Mouse (Mus musculus) ES-Bruce4 (cell line): ENCODE results near the gene Mcoln3. TPM values are rescaled to one million over a fixed set of nuclear protein-coding genes. Genes with fewer than 3 reads are reported as not detected.

Experiments
- H3K27ac ChIP-seq: 2 replicates; pipeline ENCODE4 v1.5.1; 2012; ENCODE audit warnings: low read length, inconsistent platforms; ENCODE audit not compliant: insufficient read depth
- H3K27me3 ChIP-seq: 2 replicates; pipeline ENCODE4 v1.6.1; 2012; ENCODE audit warnings: mild to moderate bottlenecking, low read length, inconsistent platforms; ENCODE audit not compliant: control insufficient read depth, poor library complexity, insufficient read depth, severe bottlenecking
- H3K36me3 ChIP-seq: 2 replicates; pipeline ENCODE4 v1.6.1; 2012; ENCODE audit warnings: inconsistent platforms, mild to moderate bottlenecking, low read length, moderate library complexity; ENCODE audit not compliant: control insufficient read depth, poor library complexity, insufficient read depth, severe bottlenecking
- H3K4me1 ChIP-seq: one replicate; pipeline ENCODE4 v1.8.1; 2011; ENCODE audit warnings: low read length; ENCODE audit not compliant: control insufficient read depth, insufficient read depth
- H3K4me3 ChIP-seq: 2 replicates; pipeline ENCODE4 v1.5.1; 2011; ENCODE audit warnings: low read depth, mild to moderate bottlenecking, low read length
- H3K9ac ChIP-seq: 2 replicates; pipeline ENCODE4 v1.6.1; 2012; ENCODE audit warnings: low read depth, mild to moderate bottlenecking, inconsistent platforms; ENCODE audit not compliant: poor library complexity, severe bottlenecking
- H3K9me3 ChIP-seq: replicated peaks from 2 replicates; pipeline ENCODE4 v1.6.1; 2012; ENCODE audit warnings: mild to moderate bottlenecking, low read length, inconsistent platforms; ENCODE audit not compliant: control insufficient read depth, poor library complexity, insufficient read depth, severe bottlenecking
- CTCF ChIP-seq: IDR thresholded peaks from one replicate; pipeline ENCODE4 v1.8.1; 2011; ENCODE audit warnings: low read depth, low read length
- EP300 ChIP-seq: IDR thresholded peaks from 2 replicates; pipeline ENCODE4 v1.6.1; 2011; ENCODE audit warnings: low read depth, low read length; ENCODE audit not compliant: insufficient read depth
- POLR2A ChIP-seq: IDR thresholded peaks from one replicate; pipeline ENCODE4 v1.8.1; 2011; ENCODE audit warnings: low read length; ENCODE audit not compliant: insufficient read depth
- polyA plus RNA-seq: library from polyadenylated mRNA; stranded (reverse); fragments of >200 nt; gene quantifications from 2 replicates; pipeline ENCODE4 v1.2.4, GENCODE M21; 2011; ENCODE audit warnings: low read depth; ENCODE audit not compliant: missing spikeins, insufficient read depth, insufficient read length

The Mcoln3 gene
- polyA plus RNA-seq, 1 experiment = 13.1 TPM

DNA sequence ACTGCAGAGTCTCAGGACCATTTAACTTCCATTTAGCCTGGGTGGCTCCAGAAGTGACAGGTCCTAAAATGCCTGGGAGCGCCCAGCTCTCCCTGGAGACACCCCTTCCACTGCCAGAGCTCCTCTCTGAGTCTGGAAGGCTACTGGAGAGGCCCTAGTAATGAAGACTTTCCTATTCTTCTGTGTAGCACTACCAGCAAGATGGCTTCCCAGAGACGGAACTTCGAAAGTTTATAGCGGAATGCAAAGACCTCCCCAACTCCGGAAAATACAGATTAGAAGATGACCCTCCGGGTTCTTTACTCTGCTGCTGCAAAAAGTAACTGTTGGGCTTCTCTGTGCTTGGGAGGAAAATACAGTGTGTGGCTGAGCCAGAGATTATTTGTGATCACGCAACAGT is 23.0 kb downstream of the Mcoln3 start:
- H3K9ac ChIP-seq = no peak overlapping the region
- H3K9me3 ChIP-seq = no peaks in the 10 kb centered on the region
- H3K4me3 ChIP-seq = no peak overlapping the region
- H3K27ac ChIP-seq = no peak overlapping the region
- no peaks in the 10 kb centered on the region for H3K36me3 ChIP-seq
- no peaks in the 10 kb centered on the region for H3K4me1 ChIP-seq
- no peaks in the 10 kb centered on the region for H3K27me3 ChIP-seq
- TF ChIP-seq CTCF = no peak
- no peak for TF ChIP-seq EP300
- no peak for TF ChIP-seq POLR2A

DNA sequence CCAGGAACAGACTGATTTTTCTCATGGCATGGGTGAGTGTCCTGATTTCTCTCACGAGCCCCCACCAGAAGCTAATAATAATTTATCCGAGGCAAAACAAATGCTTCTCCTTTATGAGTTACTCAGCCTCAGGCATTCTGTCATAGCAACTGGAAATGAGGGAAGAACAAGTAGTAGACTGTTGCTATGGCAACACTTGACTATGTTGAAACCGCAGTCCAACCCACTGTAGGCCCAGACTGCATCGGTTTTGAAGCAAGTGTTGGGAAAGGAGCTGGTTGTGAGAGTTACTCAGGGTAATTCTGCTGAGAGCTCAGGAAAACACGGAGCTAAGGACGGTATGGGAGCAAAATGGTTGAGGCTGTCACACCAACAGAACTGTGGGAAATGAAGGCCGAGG is 25.3 kb downstream of the Mcoln3 start:
- no peak for TF ChIP-seq POLR2A
- TF ChIP-seq CTCF = no peak
- TF ChIP-seq EP300 = no peak
- Histone ChIP-seq H3K9me3 (no peaks in the 10 kb centered on the region), H3K4me3 (no peak overlapping the region), H3K27me3 (no peaks in the 10 kb centered on the region), H3K9ac (no peak overlapping the region), H3K27ac (no peak overlapping the region), H3K36me3 (no peaks in the 10 kb centered on the region), H3K4me1 (no peaks in the 10 kb centered on the region)

DNA sequence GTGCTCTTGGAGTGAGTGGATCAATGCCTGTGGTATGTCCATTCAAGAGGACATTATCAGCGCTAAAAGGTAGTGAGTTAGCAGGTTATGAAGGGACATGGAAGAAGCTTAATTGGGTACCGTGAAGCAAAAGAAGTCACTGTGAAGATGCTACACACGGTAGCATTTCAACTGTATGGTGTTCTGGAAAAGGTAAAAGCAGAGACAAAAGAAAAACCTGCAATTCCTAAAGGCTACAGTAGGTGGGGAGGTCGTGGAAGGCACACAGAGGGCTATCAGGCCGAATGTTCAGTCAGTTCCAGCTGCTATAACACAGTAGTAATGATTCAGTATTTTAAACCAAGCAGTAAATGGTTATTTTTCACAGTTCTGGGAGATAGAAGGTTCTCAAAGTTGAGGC is 28.3 kb downstream of the Mcoln3 start:
- H3K9me3 ChIP-seq = no peaks in the 10 kb centered on the region
- no peaks in the 10 kb centered on the region for H3K27me3 ChIP-seq
- H3K27ac ChIP-seq = no peak overlapping the region
- no peaks in the 10 kb centered on the region for H3K4me1 ChIP-seq
- H3K36me3 ChIP-seq = no peaks in the 10 kb centered on the region
- peak; percentile 9 for TF ChIP-seq CTCF
- no peak for TF ChIP-seq EP300
- no peak for TF ChIP-seq POLR2A
- no peak overlapping the region for H3K4me3 ChIP-seq
- H3K9ac ChIP-seq = no peak overlapping the region

GRCm38 (mm10) chr3:146146131-146146530 is 28.9 kb downstream of the Mcoln3 start:
- H3K27ac ChIP-seq = no peak overlapping the region
- H3K9me3 ChIP-seq = no peaks in the 10 kb centered on the region
- TF ChIP-seq EP300 = no peak
- no peak for TF ChIP-seq POLR2A
- TF ChIP-seq CTCF = no peak
- H3K4me3 ChIP-seq = no peak overlapping the region
- no peak overlapping the region for H3K9ac ChIP-seq
- H3K27me3 ChIP-seq = no peaks in the 10 kb centered on the region
- H3K36me3 ChIP-seq = no peaks in the 10 kb centered on the region
- H3K4me1 ChIP-seq = no peaks in the 10 kb centered on the region

DNA sequence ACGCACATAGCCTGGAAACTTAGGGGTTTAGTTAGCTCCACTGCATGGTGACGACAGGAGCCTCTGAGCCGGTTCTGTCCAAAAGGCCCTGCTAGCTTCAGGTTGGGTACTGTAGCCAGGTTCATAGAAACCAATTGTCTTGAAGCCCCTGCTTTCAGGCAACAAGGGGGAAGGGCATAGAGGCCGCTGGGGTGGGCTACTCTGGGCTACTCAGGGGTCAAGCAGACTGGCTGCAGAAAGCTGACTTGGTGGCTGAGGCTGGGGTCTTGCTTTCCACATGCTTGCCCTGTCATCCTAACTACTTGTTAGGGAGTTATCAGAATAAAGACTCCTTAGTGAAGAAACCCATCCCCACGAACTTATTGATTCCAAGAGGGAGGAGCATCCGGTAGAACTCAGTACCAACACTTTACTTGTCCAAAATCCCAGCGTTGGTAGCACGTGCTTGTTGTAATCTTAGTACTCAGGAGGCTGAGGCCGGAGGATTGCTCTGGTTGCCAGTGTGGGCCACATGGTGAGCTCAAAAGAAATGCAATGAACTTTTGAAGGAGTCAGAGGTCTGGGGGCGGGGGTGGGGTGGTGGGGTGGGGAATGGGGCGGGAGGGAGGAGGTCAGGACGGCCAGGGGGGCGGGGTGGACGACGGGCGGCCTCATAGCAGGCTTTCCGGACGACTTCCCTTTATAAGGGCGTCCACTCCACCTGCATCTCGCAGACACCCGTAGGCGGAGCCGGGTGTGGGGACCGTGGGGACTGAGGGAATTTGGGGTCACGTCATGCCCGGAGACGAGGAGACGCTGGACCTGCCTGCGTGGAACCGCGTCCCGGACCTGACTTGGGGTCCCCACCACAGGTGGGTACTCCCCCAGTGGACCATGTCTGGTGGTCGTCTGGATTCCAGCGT is 32.2 kb downstream of the Mcoln3 start, which contains the start of gene Mcoln2:
TSS of gene Mcoln2 (plus strand) at position 678 of the 902 bp plus-strand sequence.
- Histone ChIP-seq H3K4me3 (peak within 1 kb of the TSS; percentile 30; the same call in 1 of the 2 replicates), H3K4me1 (no peaks in the 10 kb centered on the region), H3K27me3 (no peaks in the 10 kb centered on the region; the same call in 1 of the 2 replicates), H3K9ac (no peak within 1 kb of the TSS), H3K36me3 (no peaks in the 10 kb centered on the region), H3K27ac (no peak within 1 kb of the TSS), H3K9me3 (no peaks in the 10 kb centered on the region)
- no peak for TF ChIP-seq EP300
- no peak for TF ChIP-seq CTCF

- Histone ChIP-seq H3K9me3 (no peaks in the 10 kb centered on the region), H3K9ac (no peak overlapping the region), H3K27ac (no peak overlapping the region), H3K4me1 (no peaks in the 10 kb centered on the region), H3K4me3 (peak overlapping the region; percentile 30; the same call in 1 of the 2 replicates), H3K36me3 (no peaks in the 10 kb centered on the region), H3K27me3 (no peaks in the 10 kb centered on the region; the same call in 1 of the 2 replicates)
- TF ChIP-seq POLR2A (no peak), CTCF (no peak), EP300 (no peak)
These were observed 32.8 kb downstream of the Mcoln3 start for GRCm38 (mm10) chr3:146150058-146150400.
